Mouse (Mus musculus) CD4-positive, CD25-positive, alpha-beta regulatory T cell, adult 4 months (primary cell): Measurements from ENCODE around the gene Carm1. TPM values are rescaled to one million over a fixed set of nuclear protein-coding genes. Genes with fewer than 3 reads are reported as not detected.
"Not testable (repeated sequence)": the region's sequence is repeated elsewhere in the genome, so short reads cannot be mapped to it uniquely, and the experiment has no call there.

ENCODE experiments used
- ATAC-seq: one replicate; pipeline ENCODE4 v1.8.0; 2017
- polyA plus RNA-seq, 2 experiments: library from polyadenylated mRNA; unstranded; fragments of 100-300 nt; shearing (Covaris generic); gene quantifications; one replicate each; pipeline ENCODE4 v1.2.1; 2017

Carm1 gene
- polyA plus RNA-seq: 10 to 100 TPM in 1 of 2 experiments, 1 to 10 TPM in 1; 7.1 to 11.4 TPM

DNA sequence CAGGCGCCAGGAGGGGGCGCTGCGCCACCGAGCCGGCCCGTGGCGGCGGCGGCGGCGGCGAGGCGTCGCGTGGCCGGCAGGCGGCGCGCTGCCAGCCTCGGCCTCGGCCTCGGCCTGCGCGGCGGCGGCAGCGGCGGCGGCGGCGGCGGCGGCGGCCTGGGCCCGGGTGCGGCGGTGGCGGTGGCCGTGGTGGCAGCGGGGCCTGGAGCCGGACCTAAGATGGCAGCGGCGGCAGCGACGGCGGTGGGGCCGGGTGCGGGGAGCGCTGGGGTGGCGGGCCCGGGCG is at the start of gene Carm1:
Gene Carm1, plus strand, starts transcription at position 106 of the 286 bp plus-strand sequence.
- no peak for ATAC-seq

DNA sequence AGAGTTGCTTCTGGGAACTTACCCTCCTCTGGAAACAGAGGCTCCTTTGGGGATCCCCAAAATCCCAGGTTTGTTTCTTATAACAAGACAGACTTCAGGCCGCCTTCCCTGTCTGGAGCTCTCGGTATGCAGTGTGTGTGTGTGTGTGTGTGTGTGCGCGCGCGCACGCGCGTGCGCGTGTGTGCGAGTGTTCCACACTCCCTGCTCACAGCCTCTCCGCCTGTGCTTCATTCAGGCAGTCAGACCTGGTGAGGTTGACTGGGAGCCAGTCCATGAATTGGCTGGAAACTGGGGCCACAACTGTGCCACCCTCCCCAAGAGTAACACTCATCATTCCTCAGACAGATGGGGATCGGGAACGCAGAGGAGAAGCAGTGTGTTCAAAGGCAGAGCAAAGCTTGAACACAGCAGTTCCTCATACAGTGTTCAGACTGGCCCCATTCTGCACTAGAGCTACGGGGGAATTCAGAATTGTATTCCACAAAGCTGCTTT is 49.6 kb upstream of the Carm1 start:
- ATAC-seq: no peak

DNA sequence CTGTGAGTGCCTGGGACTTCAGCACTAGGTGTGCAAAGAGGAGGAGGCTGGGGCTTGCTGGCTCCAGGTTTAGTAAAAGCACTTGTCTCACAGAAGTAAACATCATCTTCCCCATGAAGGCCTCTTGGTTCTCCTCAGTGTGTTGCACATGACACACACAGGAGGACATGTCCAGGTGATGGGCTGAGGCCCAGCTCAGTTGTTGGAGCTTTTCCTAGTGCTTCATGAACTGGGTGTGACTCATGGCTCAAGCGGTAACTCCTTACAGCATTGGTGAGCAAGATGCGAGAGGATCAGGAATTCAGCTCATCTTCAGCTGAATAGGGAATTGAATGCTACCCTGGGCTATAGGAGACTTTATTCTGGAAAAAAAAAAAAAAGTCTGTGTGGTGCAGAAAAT is 49.0 kb upstream of the Carm1 start:
- ATAC-seq: no peak

DNA sequence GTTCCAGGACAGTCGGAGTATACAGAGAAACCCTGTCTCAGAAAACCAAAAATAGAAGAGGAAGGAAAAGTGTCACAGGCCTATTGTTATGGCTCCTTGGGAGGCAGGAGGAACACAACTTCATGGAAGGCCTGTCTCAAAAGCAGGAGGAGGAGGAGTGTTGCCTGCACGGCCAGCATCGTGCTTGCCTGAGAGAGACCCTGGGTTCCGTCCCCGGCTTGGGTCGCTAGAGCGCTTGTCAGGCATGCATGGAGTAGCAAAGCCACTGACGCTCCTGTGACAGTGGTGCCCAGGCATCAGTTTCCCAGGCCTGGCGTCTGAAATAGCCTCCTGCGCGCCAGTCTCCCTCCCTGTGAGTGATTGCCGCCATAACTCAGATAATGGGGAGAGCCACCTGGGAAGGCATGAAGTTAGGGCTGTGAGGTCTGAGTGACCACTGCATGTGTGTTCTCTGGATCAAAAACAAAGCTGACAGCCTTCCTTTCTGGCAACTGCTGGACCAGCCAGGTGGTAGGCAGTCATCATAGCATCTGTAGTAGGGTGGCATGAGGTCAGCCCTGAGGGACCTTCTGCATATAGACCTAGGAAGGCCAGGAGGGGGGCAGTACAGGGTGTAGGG is 48.3 kb upstream of the Carm1 start:
- ATAC-seq: no peak

DNA sequence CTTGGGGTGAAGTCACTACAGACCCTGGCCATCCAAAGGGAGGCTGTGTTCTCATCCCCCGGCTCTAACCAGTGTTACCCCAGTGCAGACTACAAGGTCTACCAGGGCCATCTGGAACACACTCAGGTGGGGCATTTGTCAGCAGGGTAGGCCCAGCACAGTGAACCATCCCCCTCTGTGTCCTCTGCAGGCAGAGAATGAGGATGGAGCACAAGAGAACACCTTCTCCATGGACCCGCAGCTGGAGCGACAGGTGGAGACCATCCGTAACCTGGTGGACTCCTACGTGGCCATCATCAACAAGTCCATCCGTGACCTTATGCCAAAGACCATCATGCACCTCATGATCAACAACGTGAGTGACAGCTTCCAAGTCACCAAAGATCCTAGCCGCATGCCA is 43.3 kb upstream of the Carm1 start:
- no peak for ATAC-seq

DNA sequence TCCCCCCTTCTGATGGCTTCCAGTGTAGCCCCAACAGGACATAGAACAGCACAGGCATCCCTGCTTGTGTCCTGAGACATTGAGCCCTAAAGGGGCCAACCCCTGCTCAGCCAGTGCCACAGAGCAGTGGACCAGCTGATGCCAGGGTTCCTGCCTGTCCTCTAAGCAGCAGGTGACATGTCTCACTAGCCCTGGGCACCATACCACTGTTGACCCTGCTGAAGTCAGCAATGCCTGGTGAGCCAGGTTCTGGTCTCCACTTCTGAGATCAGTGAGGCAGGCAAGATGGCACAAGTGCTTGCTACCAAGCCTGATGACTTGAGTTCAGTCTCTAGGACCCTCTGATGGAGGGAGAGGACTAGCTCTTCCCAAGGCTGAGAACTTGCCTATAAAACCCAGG is 40.9 kb upstream of the Carm1 start:
- no peak for ATAC-seq

DNA sequence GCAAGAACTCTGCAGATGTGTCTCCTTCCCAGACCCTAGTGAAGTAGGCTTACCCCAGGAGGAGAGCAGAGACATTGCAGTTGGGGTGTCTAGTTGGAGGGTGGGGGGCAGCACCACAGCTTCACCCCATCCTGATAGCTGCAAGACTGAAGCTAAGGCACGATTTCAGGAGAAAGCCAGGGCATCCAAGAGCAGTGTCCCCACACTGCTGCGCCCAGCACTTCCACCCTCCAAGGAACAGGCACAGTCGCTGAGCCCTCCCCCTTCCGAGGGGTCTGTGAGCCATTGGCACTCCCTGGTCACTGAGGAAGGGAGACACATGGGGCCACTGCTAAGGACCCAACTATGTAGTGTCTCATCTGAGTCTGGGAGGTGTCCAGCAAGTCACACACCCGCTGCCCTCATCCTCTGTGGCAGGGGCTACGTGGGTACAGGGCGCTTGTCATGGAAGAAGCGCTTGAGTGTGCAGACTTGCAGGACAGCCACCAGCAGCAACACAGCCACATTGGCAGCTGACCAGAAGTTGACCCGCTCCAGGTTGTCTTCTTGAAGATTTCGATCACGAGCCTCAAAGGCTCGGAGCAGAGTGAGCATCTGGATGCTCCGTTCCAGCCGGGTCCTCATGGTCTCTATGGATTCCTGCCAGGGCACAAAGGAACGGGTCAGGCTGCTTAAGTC is 38.8 kb upstream of the Carm1 start:
- no peak for ATAC-seq

DNA sequence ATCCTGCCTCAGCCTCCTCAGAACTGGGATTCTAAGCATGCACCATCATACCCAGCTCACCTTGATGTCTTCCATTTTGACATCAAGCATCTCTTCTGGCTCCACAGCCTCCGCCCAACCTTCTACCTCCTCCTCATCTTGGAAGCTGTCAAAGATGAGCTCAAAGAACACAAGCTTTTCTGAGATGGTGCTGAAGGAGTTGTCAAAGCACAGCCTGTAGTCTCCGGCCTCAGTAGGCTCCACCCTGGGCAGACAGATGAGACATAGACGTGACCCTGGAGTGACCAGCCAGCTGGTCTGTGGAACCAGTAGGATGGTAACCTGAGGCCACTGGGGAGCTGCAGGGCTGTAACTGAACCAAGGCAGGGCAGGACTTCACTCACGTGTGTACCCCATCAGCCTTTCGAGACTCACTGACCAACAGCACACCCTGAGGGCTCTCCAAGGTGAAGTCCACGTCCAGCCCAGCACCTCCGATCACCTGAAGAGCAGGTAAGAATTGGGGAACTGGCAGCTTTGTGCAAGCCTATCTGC is 37.8 kb upstream of the Carm1 start:
- ATAC-seq: no peak

DNA sequence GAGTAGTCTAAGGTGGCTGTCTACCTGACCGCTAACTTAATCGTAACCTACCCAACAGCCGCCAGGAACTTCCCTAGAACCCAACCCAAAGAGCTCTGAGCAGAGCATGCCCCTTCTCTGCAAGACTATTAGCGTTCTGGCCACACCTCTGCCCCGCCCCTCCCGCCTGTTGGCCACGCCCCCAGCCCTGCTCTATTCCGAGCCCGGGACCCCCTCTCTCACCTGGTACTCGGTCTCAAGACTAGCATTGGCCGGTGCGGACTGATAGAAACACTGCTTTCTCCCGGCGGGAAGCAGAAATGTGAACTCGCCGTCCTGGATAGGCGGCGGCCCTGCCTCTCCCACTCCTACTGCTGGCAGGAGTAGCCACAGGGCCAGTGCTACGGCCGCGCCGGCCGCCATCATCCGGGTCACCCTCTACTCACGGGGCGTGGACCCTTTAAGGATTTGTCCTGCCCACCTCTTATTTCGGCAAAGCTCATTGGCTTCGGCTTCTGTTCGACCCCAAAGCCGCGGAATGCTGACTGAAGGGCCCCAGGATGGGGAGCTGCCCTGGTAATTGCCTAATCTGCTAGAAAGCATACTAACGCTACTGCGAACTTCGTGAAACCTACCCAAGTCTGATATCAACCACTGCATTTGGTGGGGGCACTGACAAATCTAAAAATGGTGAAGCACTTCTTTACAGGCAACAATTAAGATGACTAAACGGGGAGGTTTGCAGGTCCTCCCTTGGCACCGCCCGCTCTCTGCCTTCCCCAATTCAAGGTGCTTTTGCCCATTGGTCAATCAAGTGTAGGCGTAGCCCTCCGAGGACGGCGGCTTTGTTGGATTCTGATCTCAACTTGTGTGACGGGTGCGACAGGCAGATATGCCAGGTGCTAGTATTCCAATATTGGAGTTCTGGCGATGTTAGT is 36.7 kb upstream of the Carm1 start, which contains the start of gene Tmed1:
Gene Tmed1, minus strand, starts transcription at position 481 of the 917 bp plus-strand sequence.
- ATAC-seq: peak; percentile 81

DNA sequence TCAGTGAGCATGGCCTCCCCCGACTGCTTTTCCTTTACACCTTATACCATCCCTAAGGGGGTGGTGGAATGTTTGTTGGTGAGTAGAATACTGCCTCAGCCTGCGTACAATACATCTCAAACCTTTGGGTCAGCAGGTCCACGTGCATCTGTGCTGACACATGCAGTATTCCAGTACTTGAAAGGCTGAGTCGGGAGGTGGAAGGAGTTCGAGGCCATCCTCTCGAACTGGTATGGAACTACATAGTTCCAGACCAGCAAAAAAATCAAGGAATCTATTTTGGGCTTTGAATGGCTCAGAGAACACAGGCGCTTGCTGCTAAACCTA is 36.0 kb upstream of the Carm1 start:
- ATAC-seq: no peak

DNA sequence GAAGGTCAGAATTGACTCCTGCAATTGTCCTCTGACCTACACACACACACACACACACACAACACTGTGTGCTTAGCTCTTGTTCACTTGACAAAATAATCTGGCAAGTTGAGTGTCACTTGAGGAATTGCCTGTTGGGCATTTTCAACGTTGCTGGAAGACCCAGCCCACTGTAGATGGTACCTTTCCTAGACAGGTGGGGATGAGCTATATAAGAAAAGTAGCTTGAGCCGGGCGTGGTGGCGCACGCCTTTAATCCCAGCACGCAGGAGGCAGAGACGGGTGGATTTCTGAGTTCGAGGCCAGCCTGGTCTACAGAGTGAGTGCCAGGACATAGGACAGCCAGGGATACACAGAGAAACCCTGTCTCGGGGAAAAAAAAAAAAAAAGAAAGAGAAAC is 35.6 kb upstream of the Carm1 start:
- ATAC-seq: no peak

DNA sequence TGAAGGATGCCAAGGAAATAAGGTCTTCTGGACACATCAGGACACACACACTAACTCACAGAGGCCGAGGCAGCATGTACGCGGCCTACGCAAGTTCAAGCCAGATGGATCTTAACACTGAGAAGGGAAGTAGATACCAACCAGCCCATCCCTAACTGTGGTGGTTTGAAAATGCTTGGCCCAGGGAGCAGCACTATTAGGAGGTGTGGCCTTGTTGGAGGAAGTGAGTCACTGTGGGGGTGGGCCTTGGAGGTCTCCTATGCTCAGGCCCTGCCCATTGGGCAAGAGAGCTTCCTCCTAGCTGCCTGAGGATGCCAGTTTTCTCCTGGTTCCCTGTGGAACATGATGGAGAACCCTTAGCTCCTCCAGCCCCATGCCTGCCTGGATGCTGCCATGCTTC is 33.2 kb upstream of the Carm1 start:
- ATAC-seq: no peak

DNA sequence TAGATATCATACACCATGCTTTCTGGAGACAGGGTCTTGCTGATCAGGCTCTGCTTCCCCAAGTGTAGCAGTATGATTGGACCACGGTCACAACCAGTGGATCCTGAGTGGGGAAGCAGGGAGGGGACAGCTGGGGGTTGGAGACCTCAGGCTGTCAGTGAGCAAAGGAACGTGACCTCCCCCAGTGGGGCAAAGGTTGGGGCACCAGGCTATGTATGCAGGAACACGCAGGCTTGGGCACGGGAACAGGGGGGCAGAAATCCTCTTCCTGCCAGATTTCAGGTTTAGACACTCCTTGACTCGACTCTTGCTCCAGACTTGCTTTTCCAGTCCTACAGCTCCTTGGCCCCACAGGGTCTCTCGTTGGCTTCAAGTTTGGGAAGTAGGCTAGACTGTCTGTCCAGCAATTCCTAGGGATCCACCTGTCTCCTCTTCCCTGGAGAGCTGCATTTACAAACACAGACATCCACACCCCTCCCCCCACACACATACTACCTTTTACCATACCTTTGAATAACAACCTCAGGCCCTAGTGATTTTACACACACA is 28.7 kb upstream of the Carm1 start:
- ATAC-seq: no peak

DNA sequence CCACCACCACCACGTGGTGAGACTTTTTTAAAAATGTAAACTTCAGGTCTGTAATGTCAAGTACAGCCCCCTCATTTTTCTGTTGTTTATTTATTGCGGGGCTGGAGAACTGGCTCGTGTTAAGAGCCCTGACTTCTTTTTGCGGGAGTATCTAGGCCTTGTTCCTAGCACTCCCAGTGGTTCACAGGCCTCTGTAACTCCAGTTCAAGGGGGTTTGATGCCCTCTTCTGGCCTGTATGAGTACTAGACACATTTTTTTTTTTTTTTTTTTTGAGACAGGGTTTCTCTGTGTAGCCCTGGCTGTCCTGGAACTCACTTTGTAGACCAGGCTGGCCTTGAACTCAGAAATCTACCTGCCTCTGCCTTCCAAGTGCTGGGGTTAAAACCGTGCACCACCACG is 28.0 kb upstream of the Carm1 start:
- not testable (repeated sequence) for ATAC-seq

DNA sequence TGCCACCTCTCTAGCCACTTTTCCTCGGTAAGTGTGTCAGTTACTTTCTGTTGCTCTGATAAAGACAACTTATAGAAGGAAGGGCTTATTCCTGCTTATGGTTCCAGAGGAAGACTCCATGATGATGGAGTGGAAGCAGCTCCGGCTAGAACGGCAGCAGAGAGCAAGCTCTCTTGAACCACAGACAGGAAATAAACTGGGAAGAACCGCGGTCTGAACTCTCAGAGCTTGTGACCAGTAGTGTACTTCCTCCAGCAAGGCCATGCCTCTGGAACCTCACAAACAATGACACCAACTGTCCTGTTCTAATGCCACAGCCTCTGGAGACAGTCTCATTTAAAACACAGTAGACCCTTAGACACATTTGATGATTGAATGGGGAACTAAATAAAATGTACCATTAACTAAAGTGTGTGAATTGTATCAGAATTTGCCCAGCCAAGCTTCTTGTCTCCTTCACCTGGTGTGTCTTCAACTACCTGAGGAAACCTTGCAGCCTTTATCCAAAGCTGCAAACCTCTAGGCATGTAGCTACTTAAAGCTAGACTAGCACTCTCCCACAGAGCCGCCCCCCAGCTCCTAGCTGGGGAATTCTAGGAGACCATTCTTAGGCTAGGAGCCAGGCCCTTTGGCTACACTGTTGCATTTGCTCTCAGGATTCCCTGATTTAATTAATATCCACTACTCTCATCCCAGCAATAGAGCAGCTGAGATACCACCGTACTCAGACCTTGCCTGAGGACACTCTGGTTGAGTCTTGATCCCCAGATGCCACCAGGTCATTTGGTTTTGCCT is 21.4 kb upstream of the Carm1 start:
- no peak for ATAC-seq

DNA sequence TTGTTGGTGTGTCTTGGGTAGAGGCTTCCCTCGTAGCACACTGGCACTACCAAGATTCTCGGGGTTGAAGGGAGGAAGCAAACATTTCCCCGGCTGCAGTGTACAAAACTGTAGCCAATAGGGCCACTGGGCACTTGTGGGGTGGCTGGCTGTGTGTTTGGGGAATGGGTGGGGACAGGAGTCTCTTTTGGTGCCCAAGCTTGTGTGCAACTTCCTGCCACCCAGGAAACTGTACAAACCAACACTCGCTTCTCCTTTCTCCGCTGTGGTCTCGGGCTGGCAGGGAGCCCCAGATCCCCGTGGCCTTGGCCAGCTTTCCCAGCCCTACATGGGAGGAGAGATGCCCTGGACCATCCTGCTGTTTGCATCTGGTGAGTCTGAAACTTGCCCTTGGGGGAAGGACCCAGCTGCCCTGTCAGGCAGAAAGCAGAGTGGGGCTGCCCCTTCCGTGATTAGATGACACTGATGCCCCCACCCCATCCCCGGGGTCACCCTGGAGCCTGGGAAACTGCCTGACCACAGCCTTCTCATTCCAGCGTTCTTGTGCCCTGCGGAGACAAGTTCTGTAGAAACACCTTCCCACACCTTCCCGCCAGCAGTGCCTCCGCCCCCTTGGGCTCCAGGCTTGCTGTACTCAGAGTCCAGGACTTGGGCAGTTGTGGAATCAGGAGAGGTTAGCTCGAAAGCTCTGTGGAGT is 20.6 kb upstream of the Carm1 start, which contains the start of gene AB124611:
Gene AB124611, plus strand, starts transcription at position 240 of the 697 bp plus-strand sequence.
- ATAC-seq: peak; percentile 88

DNA sequence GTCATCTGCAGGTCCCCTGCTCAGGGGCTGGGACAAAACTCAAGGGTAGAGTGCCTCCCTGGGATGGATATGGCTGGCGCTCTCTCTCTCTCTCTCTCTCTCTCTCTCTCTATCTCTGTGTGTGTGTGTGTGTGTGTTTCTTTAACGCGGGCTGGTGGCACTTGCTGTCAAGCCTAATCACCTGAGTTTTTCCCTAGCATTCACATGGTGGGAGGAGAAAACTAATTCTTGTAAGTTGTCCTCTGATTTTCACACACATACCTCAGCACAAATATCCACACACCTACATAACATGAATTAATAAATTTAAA is 20.1 kb upstream of the Carm1 start:
- no peak for ATAC-seq

DNA sequence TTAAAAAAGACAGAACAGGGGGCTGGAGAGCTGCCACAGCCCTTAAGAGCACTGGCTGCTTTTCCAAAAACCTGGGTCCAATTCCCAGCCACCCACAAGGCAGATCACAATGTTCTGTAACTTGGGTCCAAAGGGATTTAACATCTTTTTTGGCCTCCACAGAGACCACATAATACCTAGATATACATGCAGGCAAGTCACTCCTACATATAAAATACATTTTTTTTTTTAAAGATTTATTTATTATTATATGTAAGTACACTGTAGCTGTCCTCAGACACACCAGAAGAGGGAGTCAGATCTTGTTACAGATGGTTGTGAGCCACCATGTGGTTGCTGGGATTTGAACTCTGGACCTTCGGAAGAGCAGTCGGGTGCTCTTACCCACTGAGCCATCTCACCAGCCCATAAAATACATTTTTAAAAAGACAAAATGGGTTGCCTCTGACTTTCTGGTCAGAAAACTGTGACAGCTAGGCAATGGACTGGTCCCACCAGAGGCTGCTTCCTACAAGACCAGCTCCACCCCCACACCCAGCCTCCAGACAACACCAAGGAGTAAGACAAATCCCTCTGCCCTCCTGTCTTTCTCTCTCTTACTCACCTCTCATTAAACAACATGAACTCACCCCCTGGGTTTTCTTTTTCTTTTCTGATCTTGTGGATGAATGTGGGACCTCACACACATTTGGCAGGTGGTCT is 19.4 kb upstream of the Carm1 start:
- ATAC-seq: no peak

DNA sequence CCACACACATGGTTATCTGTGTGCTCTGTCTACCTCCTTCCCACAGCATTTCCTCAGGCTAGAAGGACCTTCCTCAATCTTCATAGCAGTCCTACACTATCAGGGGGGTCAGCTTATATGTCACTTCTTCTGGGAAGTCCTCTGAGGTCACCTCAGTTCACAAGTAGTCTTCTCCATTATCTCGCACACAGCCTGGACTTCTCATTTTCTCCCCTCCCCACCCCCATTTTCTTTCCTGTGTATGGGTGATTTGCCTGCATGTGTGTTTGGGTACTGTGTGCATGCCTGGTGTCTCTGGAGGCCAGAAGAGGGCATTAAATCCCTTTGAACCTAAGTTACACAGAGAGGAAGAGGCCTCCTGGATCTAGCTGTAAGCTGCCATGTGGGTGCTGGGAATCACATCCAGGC is 18.8 kb upstream of the Carm1 start:
- ATAC-seq: no peak

DNA sequence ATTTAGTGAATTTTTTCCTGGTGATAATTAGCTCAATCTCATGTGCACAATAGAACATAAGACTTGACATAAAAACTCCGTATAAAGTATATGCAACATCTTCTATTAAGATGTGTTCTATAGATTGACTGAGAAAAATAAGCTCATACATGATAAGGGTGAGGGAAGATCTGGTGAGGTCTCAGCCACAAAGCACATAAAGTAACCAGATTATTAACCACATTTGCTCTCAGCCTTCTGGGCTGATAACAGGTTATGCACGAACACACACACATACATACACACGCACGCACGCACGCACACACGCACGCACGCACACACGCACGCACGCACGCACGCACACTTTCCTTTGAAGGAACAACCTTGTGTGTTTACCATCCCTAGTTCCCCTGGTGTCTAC is 10.2 kb upstream of the Carm1 start:
- no peak for ATAC-seq

DNA sequence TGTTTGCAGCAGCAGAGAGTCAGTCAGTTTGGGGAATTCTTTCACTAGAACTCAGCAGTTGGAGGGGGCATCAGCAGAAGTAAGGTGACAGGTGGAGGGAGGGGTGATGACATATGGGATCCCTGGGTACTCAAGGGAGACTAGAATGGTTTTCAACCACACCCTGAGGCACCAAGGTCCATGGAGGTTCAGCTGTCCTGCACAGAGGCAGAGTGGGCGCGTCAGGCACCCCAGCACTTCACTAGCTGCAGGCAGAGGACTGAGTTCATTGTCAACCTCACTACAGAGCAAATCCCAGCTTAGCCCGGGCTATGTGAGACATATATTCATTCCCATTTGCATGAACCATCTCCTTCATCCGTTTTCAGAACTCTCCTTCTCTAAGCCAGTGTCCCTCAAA is 9.7 kb upstream of the Carm1 start:
- no peak for ATAC-seq
